Mouse (Mus musculus): ENCODE results near the gene Dlx5. TPM values are rescaled to one million over a fixed set of nuclear protein-coding genes. Genes with fewer than 3 reads are reported as not detected.

Gene Dlx5
- polyA plus RNA-seq, 1 experiment from 2014 or later: 0.98 TPM

DNA sequence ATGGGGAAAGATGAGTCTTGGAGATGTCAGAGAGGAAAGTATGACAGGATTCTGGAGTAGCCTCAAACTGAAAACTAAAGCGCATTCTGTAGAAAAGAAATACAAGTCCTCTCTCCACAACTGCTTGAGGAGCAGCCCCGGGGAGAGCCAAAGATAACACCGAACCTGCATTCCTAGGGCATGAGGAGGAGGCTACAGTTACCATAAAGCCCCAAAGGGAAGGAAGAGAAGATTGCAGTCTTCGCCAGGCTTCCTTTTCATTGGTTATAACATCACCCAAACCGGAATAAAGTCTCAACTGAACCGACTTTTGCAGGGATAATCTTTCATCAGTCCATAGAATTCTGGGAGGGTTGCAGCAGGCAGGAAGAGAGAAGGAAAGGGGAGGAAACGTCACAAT, 51.4 kb downstream of the Dlx5 start:
- H3K4me2 ChIP-seq: peak overlapping the region; percentile 21
- WGBS: 21% methylated on average over 7 of the region's 7 CpGs
- no peaks in the 10 kb centered on the region for H3K36me3 ChIP-seq
- no peaks in the 10 kb centered on the region for H3K27me3 ChIP-seq (replicated peaks)
- ATAC-seq (ENCODE audit: insufficient number of reproducible peaks, low FRiP score): peak; percentile 25; the same call in 1 of the 2 replicates
- H3K9me3 ChIP-seq (replicated peaks): no peaks in the 10 kb centered on the region
- H3K27ac ChIP-seq (ENCODE audit: poor library complexity, severe bottlenecking): no peak overlapping the region; the same call in 1 of the 2 replicates
- no peak overlapping the region for H3K9ac ChIP-seq
- no peak overlapping the region for H3K4me3 ChIP-seq
- H3K4me1 ChIP-seq (replicated peaks): 0 out of 2 replicates have a peak, but pooled peaks cover 7% of the 10 kb centered on the region

Other genes with a start within 250 kb of the Dlx5 start
- gene Dlx6, start 18.8 kb downstream of the Dlx5 start, polyA plus RNA-seq (2016; fragmentation: Nextera tagmentation; extraction: Ambion mirVana): 0.14 TPM in 1 of 2 replicates, not detected in the other
- gene Sdhaf3, start 73.9 kb upstream of the Dlx5 start, polyA plus RNA-seq (2016; fragmentation: Nextera tagmentation; extraction: Ambion mirVana): 4.7 and 5.2 TPM in 2 replicates